Mouse (Mus musculus) urinary bladder, adult 2 months (tissue): ENCODE results near the gene Cox17. TPM values are rescaled to one million over a fixed set of nuclear protein-coding genes. Genes with fewer than 3 reads are reported as not detected.

Experiments used
- DNase-seq: peaks from one replicate; pipeline ENCODE4 v3.0.0; 2022; ENCODE audit warnings: low spot score
- polyA plus RNA-seq: library from polyadenylated mRNA; depleted of rRNA; stranded (reverse); fragments of >200 nt; gene quantifications from 2 replicates; pipeline ENCODE4 v1.2.3, GENCODE M21; 2012; rRNA removed

Gene Cox17
- polyA plus RNA-seq, 1 experiment, result 240 TPM

DNA sequence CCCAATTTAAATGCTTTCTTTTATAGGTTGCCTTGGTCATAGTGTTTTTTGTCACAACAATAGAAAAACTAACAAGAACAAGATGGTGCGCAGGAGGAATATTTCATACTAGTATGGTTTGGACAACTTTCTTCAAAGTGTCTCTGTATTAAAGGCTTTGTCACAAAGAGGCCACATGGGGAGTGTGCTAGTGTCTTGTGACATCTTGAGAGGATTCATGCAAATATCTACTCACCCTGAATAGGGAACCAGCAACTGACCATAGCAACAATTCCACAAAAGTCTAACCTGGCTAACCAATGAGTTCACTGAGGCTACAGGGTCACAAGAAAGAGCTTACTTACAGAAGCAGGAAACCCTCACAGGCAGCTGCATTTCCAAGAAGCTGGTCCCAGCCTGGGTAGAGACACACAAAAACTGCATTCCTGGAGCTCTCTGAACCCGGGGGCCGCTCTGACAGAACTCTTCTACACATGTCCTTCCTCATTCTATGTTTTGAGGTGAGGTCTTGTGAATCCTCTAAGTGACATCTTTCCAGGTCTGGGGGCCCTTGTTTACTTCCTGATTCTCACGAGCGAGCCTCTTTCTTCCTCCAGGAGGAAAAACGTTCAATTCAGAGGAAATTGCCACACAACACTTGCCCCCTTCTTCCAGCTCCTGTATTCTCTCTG, 48.4 kb downstream of the Cox17 start:
- no peak for DNase-seq

DNA sequence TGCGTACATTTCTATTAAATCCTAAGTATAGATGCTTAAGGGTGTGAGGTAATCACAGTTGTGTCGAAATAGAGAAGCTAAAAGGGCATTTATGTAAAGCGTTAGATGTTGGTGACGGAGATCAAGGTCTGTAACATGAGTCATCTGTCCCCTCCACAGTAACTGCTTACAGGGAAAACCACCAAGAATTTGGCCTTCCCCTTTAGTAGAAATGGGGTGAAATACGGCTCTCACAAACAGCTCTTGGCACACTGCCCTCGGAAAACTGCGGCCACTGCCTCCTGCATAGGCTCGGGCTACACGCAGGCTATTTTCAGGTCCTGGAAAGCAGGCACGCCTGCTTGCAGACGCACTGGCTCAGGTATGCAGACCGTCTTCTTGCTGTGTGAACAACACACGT, 49.4 kb downstream of the Cox17 start:
- DNase-seq, result no peak

DNA sequence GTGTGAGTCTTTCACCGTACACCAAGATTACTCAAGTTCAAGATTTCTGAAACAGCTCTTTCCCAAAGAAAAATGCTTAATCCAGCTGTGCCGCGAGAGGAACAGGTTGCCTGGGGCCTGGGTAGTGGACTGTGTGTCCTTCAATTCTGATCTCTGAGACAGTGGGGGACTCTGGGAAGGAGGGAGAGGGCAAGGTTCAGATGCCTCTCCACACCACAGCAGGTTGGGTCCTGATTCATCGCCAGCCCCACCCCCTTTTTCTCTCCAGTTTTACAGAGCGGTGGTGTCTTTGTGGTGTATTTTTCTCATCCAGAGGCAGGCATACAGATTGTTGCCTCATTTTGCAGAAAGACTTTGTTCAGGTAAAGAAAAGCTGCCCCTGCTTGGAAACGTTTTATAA, 51.5 kb downstream of the Cox17 start:
- no peak for DNase-seq

DNA sequence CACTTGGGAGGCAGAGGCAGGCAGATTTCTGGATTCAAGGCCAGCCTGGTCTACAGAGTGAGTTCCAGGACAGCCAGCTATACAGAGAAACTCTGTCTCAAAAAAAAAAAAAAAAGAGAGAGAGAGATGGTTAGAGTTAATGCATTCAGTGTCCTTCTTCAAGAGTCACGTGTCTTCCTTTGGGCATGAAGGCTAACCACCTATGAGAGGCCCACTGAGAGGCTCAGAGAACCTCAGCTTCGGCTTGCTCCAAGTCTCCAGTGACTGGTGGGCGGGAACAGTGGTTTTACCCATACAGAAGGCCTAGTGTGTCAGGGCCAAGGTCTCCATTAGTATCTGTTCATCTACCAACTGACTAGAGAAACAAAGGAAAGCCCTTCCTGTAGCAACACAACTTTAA, 52.3 kb downstream of the Cox17 start:
- no peak for DNase-seq

DNA sequence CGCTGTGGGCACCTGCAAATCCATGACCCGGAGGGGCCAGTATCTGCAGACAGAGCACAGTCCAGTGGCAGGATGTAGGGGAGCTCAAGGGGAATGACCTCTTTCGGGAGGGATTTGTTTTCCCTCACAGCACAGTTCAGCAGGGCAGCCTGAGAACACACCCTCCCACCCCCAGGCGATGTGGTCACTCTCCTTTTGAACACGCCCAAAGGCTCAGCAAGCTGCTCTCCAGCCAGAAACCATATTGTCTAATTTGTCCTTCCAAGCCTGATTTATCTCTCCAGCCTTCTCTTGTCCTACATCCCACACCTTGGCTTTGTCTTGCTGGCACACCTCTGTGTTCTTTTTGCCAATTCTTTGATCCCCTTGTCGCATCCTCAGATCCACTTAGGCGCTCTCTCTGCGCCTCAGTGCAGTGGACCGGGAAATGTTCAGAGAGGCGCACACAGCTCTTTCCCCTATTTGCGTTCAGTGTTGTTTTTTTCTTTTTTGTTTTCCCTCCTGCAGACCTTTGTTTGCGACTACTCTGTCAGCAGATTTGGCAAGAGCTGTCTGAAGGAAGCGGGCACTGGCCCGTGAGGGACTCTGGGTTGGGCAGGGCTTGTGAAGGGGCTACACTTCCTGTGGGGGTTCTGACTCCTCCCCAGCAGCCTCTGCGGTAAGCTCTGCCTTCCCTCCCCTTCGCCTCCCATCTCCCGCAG, 52.9 kb downstream of the Cox17 start:
- DNase-seq, result no peak

DNA sequence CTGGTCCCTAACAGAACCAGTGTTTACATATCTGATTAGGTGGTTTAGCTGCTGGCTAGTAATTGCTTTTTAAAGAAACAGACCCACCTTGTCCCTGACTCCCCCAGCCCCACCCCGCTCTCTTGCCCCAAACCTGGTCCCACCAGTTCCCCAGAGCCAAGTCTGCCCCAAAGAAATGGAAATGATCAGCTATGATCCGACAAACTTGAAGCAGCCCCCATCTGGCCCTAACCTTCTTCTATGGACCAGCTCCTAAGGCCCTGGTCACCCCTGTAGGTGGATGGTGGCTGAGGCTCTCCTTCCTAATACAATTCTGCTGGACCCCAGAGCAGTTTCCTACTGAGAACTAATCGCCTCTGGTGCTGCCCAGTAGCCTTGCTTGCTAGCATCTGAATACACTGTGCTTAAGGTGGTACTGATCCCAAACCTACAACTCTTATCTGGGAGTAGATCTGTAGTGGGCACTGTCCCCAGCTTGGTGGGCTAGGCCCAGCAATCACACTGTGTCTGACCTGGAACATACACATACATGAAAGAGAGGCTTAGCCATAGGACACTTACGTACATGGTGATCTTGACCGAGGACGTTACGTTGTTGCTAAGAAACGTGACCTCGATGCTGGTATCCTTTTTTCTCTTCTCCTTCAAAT, 53.6 kb downstream of the Cox17 start:
- DNase-seq, result no peak

DNA sequence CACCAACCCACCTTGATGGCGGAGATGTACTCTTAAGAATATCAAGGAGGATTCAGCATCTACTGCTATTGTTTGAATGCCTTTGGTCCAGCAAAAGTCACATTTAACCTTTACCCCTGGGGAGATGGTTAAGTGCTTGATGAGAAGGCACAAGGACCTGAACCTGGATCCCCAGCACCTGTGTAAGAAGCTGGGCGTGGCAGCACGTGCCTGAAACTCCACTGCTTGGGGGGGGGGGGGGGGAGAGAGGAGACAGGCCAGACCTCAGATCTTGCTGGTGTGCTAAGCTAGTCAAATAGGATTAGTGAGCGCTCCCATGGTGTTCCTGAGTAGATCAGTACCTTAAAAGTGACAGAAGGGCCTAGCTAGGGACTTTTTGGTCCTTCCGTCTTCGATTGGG, 54.7 kb downstream of the Cox17 start:
- DNase-seq, result no peak

Other genes with a start within 250 kb of the Cox17 start
- 0.03 TPM in 1 of 2 replicates, not detected in the other for gene Nr1i2, start 52.2 kb upstream of the Cox17 start, polyA plus RNA-seq
- 0.07 and 0.10 TPM in 2 replicates for gene Maats1, start 4.8 kb upstream of the Cox17 start, polyA plus RNA-seq
- gene Gm21987, start within 50 bp of the Cox17 start, polyA plus RNA-seq, result 0.25 TPM in 1 of 2 replicates, not detected in the other
- gene Popdc2, start 15.2 kb downstream of the Cox17 start, polyA plus RNA-seq, result 167 and 176 TPM in 2 replicates
- gene Pla1a, start 86.2 kb downstream of the Cox17 start, polyA plus RNA-seq, result 12.7 and 13.8 TPM in 2 replicates
- gene Adprh, start 105.7 kb downstream of the Cox17 start, polyA plus RNA-seq, result 44.3 and 44.8 TPM in 2 replicates
- gene Cd80, start 108.6 kb downstream of the Cox17 start, polyA plus RNA-seq, result 1.8 and 2.4 TPM in 2 replicates
- 14.7 and 15.9 TPM in 2 replicates for gene Timmdc1, start 175.7 kb downstream of the Cox17 start, polyA plus RNA-seq
- gene Poglut1, start 203.3 kb downstream of the Cox17 start, polyA plus RNA-seq, result 39.9 and 40.8 TPM in 2 replicates
- gene Tmem39a, start 211.7 kb downstream of the Cox17 start, polyA plus RNA-seq, result 72.3 and 91.6 TPM in 2 replicates